Mouse (Mus musculus) embryonic facial prominence, embryonic 10.5 days (tissue): ENCODE data around the gene Med15. TPM values are rescaled to one million over a fixed set of nuclear protein-coding genes. Genes with fewer than 3 reads are reported as not detected.

Source experiments
- DNase-seq: peaks from one replicate; pipeline ENCODE4 v3.0.0-alpha.2; 2017; ENCODE audit warnings: low spot score
- H3K27ac ChIP-seq: fragments of 300-500 bp; sonication (generic); replicated peaks from 2 replicates; pipeline ENCODE4 v1.5.1; 2016; ENCODE audit warnings: mild to moderate bottlenecking
- H3K27me3 ChIP-seq: fragments of 300-500 bp; sonication (generic); replicated peaks from 2 replicates; pipeline ENCODE4 v1.6.1; 2016; ENCODE audit warnings: low read depth, mild to moderate bottlenecking; ENCODE audit not compliant: poor library complexity, severe bottlenecking
- H3K36me3 ChIP-seq: fragments of 300-500 bp; sonication (generic); replicated peaks from 2 replicates; pipeline ENCODE4 v1.6.1; 2016; ENCODE audit warnings: mild to moderate bottlenecking, moderate library complexity
- H3K4me1 ChIP-seq: fragments of 300-500 bp; sonication (generic); 2 replicates; pipeline ENCODE4 v1.6.1; 2016
- H3K4me3 ChIP-seq: fragments of 300-500 bp; sonication (generic); 2 replicates; pipeline ENCODE4 v1.5.1; 2016; ENCODE audit warnings: mild to moderate bottlenecking, moderate library complexity
- H3K9me3 ChIP-seq: fragments of 300-500 bp; sonication (generic); 2 replicates; pipeline ENCODE4 v1.6.1; 2016; ENCODE audit warnings: mild to moderate bottlenecking
- WGBS: fragments of 180-500 bp; shearing (Covaris S2); methylation state at CpG from one replicate; pipeline ENCODE4 v1.1.7; 2016; 5-methylcytosine and 5-hydroxymethylcytosine counted together
- polyA plus RNA-seq: library from polyadenylated mRNA; unstranded; fragments of >200 nt; fragmentation: Nextera tagmentation; extraction: Ambion mirVana; gene quantifications from 2 replicates; pipeline ENCODE4 v1.2.1, GENCODE M21; 2016

Gene Med15
- polyA plus RNA-seq, 1 experiment from 2014 or later = 50.3 TPM

GRCm38 (mm10) chr16:17727179-17727861 is 5.4 kb downstream of the Med15 start:
- H3K4me3 ChIP-seq = no peak overlapping the region
- H3K9me3 ChIP-seq = no peaks in the 10 kb centered on the region
- H3K27ac ChIP-seq = no peak overlapping the region
- H3K4me1 ChIP-seq = peaks cover 8% of the 10 kb centered on the region; the same call in 1 of the 2 replicates
- peak; percentile 25 for DNase-seq
- no peaks in the 10 kb centered on the region for H3K36me3 ChIP-seq
- WGBS = 18% methylated on average over 5 of the region's 5 CpGs
- H3K27me3 ChIP-seq = no peaks in the 10 kb centered on the region

- Histone ChIP-seq H3K36me3 (peaks cover 7% of the 10 kb centered on the region), H3K4me3 (no peak overlapping the region), H3K9me3 (no peaks in the 10 kb centered on the region), H3K27me3 (no peaks in the 10 kb centered on the region), H3K27ac (no peak overlapping the region), H3K4me1 (peaks cover 24% of the 10 kb centered on the region)
- DNase-seq = no peak
- 92% methylated on average over 3 of the region's 3 CpGs for WGBS
Observed at GRCm38 (mm10) chr16:17724448-17724847, 8.2 kb downstream of the Med15 start.

GRCm38 (mm10) chr16:17723325-17723626 is 9.4 kb downstream of the Med15 start:
- H3K4me3 ChIP-seq = peak overlapping the region; percentile 75

GRCm38 (mm10) chr16:17722461-17723324 is 10.0 kb downstream of the Med15 start:
- Histone ChIP-seq H3K4me1 (peaks cover 24% of the 10 kb centered on the region), H3K9me3 (no peaks in the 10 kb centered on the region), H3K27ac (peak overlapping the region; percentile 88), H3K27me3 (no peaks in the 10 kb centered on the region), H3K4me3 (peak overlapping the region; percentile 75), H3K36me3 (peaks cover 9% of the 10 kb centered on the region)
- DNase-seq = peak; percentile 94
- WGBS = 3% methylated on average over 44 of the region's 44 CpGs

More at GRCm38 (mm10) chr16:17723325-17723626, 9.4 kb downstream of the Med15 start:
- WGBS = 82% methylated on average over 1 of the region's 1 CpGs
- no peaks in the 10 kb centered on the region for H3K9me3 ChIP-seq
- H3K36me3 ChIP-seq = peaks cover 9% of the 10 kb centered on the region
- DNase-seq = no peak
- no peaks in the 10 kb centered on the region for H3K27me3 ChIP-seq
- H3K27ac ChIP-seq = no peak overlapping the region
- peaks cover 24% of the 10 kb centered on the region for H3K4me1 ChIP-seq

- no peaks in the 10 kb centered on the region for H3K27me3 ChIP-seq
- no peaks in the 10 kb centered on the region for H3K9me3 ChIP-seq
- peaks cover 20% of the 10 kb centered on the region for H3K4me1 ChIP-seq
- peaks cover 9% of the 10 kb centered on the region for H3K36me3 ChIP-seq
- peak overlapping the region; percentile 88 for H3K27ac ChIP-seq
- WGBS = 10% methylated on average over 10 of the region's 10 CpGs
- H3K4me3 ChIP-seq = peak overlapping the region; percentile 75
- DNase-seq = no peak
Observed at GRCm38 (mm10) chr16:17721822-17722460, 10.8 kb downstream of the Med15 start.

GRCm38 (mm10) chr16:17721114-17721808 is 11.4 kb downstream of the Med15 start:
- H3K27me3 ChIP-seq = no peaks in the 10 kb centered on the region
- H3K4me1 ChIP-seq = peaks cover 20% of the 10 kb centered on the region
- peak overlapping the region; percentile 75 for H3K4me3 ChIP-seq
- no peaks in the 10 kb centered on the region for H3K9me3 ChIP-seq
- no peak for DNase-seq
- no peak overlapping the region; the same call in 1 of the 2 replicates for H3K27ac ChIP-seq
- 72% methylated on average over 9 of the region's 9 CpGs for WGBS
- H3K36me3 ChIP-seq = peaks cover 9% of the 10 kb centered on the region

- Histone ChIP-seq H3K4me3 (no peak overlapping the region), H3K9me3 (no peaks in the 10 kb centered on the region), H3K27me3 (no peaks in the 10 kb centered on the region), H3K27ac (no peak overlapping the region), H3K4me1 (peaks cover 17% of the 10 kb centered on the region), H3K36me3 (peaks cover 9% of the 10 kb centered on the region)
- DNase-seq = no peak
- WGBS = 94% methylated on average over 1 of the region's 1 CpGs
Observed at GRCm38 (mm10) chr16:17717791-17718190, 14.9 kb downstream of the Med15 start.

- peaks cover 37% of the 10 kb centered on the region for H3K36me3 ChIP-seq
- WGBS = 81% methylated on average over 1 of the region's 1 CpGs
- no peaks in the 10 kb centered on the region for H3K4me1 ChIP-seq
- DNase-seq = no peak
- no peak overlapping the region for H3K27ac ChIP-seq
- H3K4me3 ChIP-seq = no peak overlapping the region
- H3K9me3 ChIP-seq = no peaks in the 10 kb centered on the region
- no peaks in the 10 kb centered on the region for H3K27me3 ChIP-seq
Observed at GRCm38 (mm10) chr16:17707541-17707940, 25.1 kb downstream of the Med15 start.

GRCm38 (mm10) chr16:17701043-17701405 is 31.7 kb downstream of the Med15 start:
- H3K4me3 ChIP-seq = no peak overlapping the region
- H3K27ac ChIP-seq = no peak overlapping the region
- no peak for DNase-seq
- H3K36me3 ChIP-seq = peaks cover 67% of the 10 kb centered on the region
- 84% methylated on average over 2 of the region's 2 CpGs for WGBS
- H3K27me3 ChIP-seq = no peaks in the 10 kb centered on the region
- H3K4me1 ChIP-seq = no peaks in the 10 kb centered on the region
- H3K9me3 ChIP-seq = no peaks in the 10 kb centered on the region

- WGBS = 89% methylated on average over 3 of the region's 3 CpGs
- H3K9me3 ChIP-seq = no peaks in the 10 kb centered on the region
- DNase-seq = no peak
- H3K36me3 ChIP-seq = peaks cover 67% of the 10 kb centered on the region
- no peaks in the 10 kb centered on the region for H3K4me1 ChIP-seq
- no peaks in the 10 kb centered on the region for H3K27me3 ChIP-seq
- H3K27ac ChIP-seq = no peak overlapping the region
- no peak overlapping the region for H3K4me3 ChIP-seq
Observed at GRCm38 (mm10) chr16:17700386-17701042, 32.2 kb downstream of the Med15 start.

- Histone ChIP-seq H3K27me3 (no peaks in the 10 kb centered on the region), H3K9me3 (no peaks in the 10 kb centered on the region), H3K27ac (no peak overlapping the region), H3K4me1 (no peaks in the 10 kb centered on the region), H3K4me3 (no peak overlapping the region), H3K36me3 (peaks cover 73% of the 10 kb centered on the region)
- DNase-seq = no peak
- WGBS = 92% methylated on average over 3 of the region's 3 CpGs
Observed at GRCm38 (mm10) chr16:17694860-17695259, 37.8 kb downstream of the Med15 start.

GRCm38 (mm10) chr16:17669886-17670285 is 62.8 kb downstream of the Med15 start:
- no peak overlapping the region for H3K4me3 ChIP-seq
- no peaks in the 10 kb centered on the region for H3K27me3 ChIP-seq
- DNase-seq = no peak
- H3K27ac ChIP-seq = no peak overlapping the region
- no peaks in the 10 kb centered on the region for H3K4me1 ChIP-seq
- H3K9me3 ChIP-seq = no peaks in the 10 kb centered on the region
- H3K36me3 ChIP-seq = peaks cover 98% of the 10 kb centered on the region
